ENCODE assay signal across 21 mouse cellular contexts in the genomic region with DNA sequence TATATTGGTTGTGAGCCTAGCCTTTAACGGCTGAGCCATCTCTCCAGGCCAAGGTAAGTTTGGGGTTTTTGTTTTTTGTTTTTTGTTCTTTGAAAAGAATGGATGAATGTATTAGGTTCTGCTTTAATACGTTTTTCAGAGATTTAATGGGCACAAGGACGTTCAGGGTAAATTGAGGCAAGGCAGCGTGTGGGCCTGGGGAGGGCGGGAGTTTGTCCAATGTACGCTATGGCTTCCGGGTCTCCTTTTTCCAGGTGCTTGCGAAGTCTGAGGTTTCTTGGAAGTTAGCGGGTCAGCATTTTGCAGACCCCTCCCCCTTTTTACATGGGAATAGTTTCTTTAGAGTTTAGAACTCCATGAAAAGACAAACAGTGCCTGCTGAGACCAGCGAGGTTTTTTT. TPM values are rescaled to one million over a fixed set of nuclear protein-coding genes. Genes with fewer than 3 reads are reported as not detected.
DNase-seq lines count a peak whose midpoint lies in the region; ATAC-seq lines count a peak whose summit lies in the region.
"Had no signal": no experiment of that assay in that cellular context is flagged by ENCODE, and none has a peak within 500 bp of the region (broad histone marks: within the 10 kb centered on the region; RNA-seq: fewer than 3 reads in every experiment).

No protein-coding gene starts in this region.

- peak overlapping the region; percentile 51; the same call in 1 of the 2 replicates for H3K4me2 ChIP-seq in forebrain, embryonic 12.5 days
- no peak overlapping the region for H3K4me2 ChIP-seq in forebrain, embryonic 13.5 days
- H3K4me2 ChIP-seq in hindbrain, embryonic 13.5 days = peak overlapping the region; percentile 52
- peak overlapping the region; percentile 64 for H3K4me2 ChIP-seq in midbrain, embryonic 14.5 days (ENCODE audit: low read length)
- peak overlapping the region; percentile 55 for H3K4me2 ChIP-seq in neural tube, embryonic 15.5 days
- H3K4me2 ChIP-seq: heart, embryonic 15.5 days; liver, embryonic 12.5 days had no signal

- no peaks in the 10 kb centered on the region for H3K9me3 ChIP-seq in forebrain, embryonic 12.5 days
- no peaks in the 10 kb centered on the region for H3K9me3 ChIP-seq in forebrain, embryonic 13.5 days (replicated peaks)
- no peaks in the 10 kb centered on the region for H3K9me3 ChIP-seq in hindbrain, embryonic 13.5 days
- H3K9me3 ChIP-seq in midbrain, embryonic 14.5 days (ENCODE audit: control insufficient read depth, low read length) = no peaks in the 10 kb centered on the region
- no peaks in the 10 kb centered on the region for H3K9me3 ChIP-seq in neural tube, embryonic 15.5 days (replicated peaks)
- H3K9me3 ChIP-seq: heart, embryonic 15.5 days; liver, embryonic 12.5 days had no signal

- H3K27me3 ChIP-seq in forebrain, embryonic 12.5 days = peaks cover 95% of the 10 kb centered on the region
- peaks cover 99% of the 10 kb centered on the region for H3K27me3 ChIP-seq in forebrain, embryonic 13.5 days
- H3K27me3 ChIP-seq in hindbrain, embryonic 13.5 days = peaks cover 94% of the 10 kb centered on the region
- peaks cover 80% of the 10 kb centered on the region for H3K27me3 ChIP-seq in midbrain, embryonic 14.5 days (ENCODE audit: control insufficient read depth, insufficient read depth, low read length)
- H3K27me3 ChIP-seq in neural tube, embryonic 15.5 days (replicated peaks) = peaks cover 86% of the 10 kb centered on the region

- H3K36me3 ChIP-seq in forebrain, embryonic 12.5 days (replicated peaks) = no peaks in the 10 kb centered on the region
- no peaks in the 10 kb centered on the region for H3K36me3 ChIP-seq in forebrain, embryonic 13.5 days (ENCODE audit: poor library complexity, severe bottlenecking)
- H3K36me3 ChIP-seq in hindbrain, embryonic 13.5 days = no peaks in the 10 kb centered on the region
- no peaks in the 10 kb centered on the region for H3K36me3 ChIP-seq in midbrain, embryonic 14.5 days (ENCODE audit: control insufficient read depth, insufficient read depth, low read length)
- H3K36me3 ChIP-seq in neural tube, embryonic 15.5 days = no peaks in the 10 kb centered on the region
- H3K36me3 ChIP-seq: heart, embryonic 15.5 days; liver, embryonic 12.5 days had no signal

- 1% methylated on average over 10 of the region's 10 CpGs for WGBS in forebrain, embryonic 12.5 days
- WGBS in forebrain, embryonic 13.5 days = 2% methylated on average over 10 of the region's 10 CpGs
- WGBS in hindbrain, embryonic 13.5 days = 2% methylated on average over 10 of the region's 10 CpGs
- 1% methylated on average over 10 of the region's 10 CpGs for WGBS in midbrain, embryonic 14.5 days
- WGBS in neural tube, embryonic 15.5 days = 3% methylated on average over 10 of the region's 10 CpGs

- no peak overlapping the region for H3K4me3 ChIP-seq in forebrain, embryonic 12.5 days (replicated peaks)
- no peak overlapping the region for H3K4me3 ChIP-seq in forebrain, embryonic 13.5 days
- peak overlapping the region; percentile 40 for H3K4me3 ChIP-seq in hindbrain, embryonic 13.5 days
- peak overlapping the region; percentile 39 for H3K4me3 ChIP-seq in midbrain, embryonic 14.5 days (replicated peaks; ENCODE audit: low read depth, low read length)
- 0 out of 2 replicates have a peak overlapping the region, but pooled peaks have one; percentile 6 for H3K4me3 ChIP-seq in neural tube, embryonic 15.5 days (replicated peaks)
- H3K4me3 ChIP-seq: heart, embryonic 15.5 days; liver, embryonic 12.5 days had no signal

- no peak for DNase-seq in midbrain, embryonic 14.5 days
- no peak for DNase-seq in cerebellum, adult 9-10 months
- no peak for DNase-seq in adrenal gland, adult 18-20 months (ENCODE audit: low spot score in 2 of 2)
- DNase-seq: adrenal gland, adult 2 months; B cell, adult 2 months; cerebellum, adult 8-10 months; kidney, adult 9 months had no signal

- H3K27ac ChIP-seq in forebrain, embryonic 12.5 days = no peak overlapping the region
- no peak overlapping the region for H3K27ac ChIP-seq in forebrain, embryonic 13.5 days
- H3K27ac ChIP-seq in hindbrain, embryonic 13.5 days = no peak overlapping the region
- H3K27ac ChIP-seq in midbrain, embryonic 14.5 days (replicated peaks; ENCODE audit: low read depth, low read length) = 0 out of 2 replicates have a peak overlapping the region, but pooled peaks have one; percentile 37
- H3K27ac ChIP-seq in neural tube, embryonic 15.5 days (replicated peaks) = no peak overlapping the region
- H3K27ac ChIP-seq: heart, embryonic 15.5 days; liver, embryonic 12.5 days had no signal

- H3K9ac ChIP-seq in forebrain, embryonic 12.5 days = no peak overlapping the region
- H3K9ac ChIP-seq in forebrain, embryonic 13.5 days = no peak overlapping the region
- no peak overlapping the region for H3K9ac ChIP-seq in hindbrain, embryonic 13.5 days
- H3K9ac ChIP-seq in midbrain, embryonic 14.5 days (replicated peaks; ENCODE audit: low read length) = no peak overlapping the region
- H3K9ac ChIP-seq in neural tube, embryonic 15.5 days (replicated peaks) = no peak overlapping the region
- H3K9ac ChIP-seq: heart, embryonic 15.5 days; liver, embryonic 12.5 days had no signal

- peaks cover 79% of the 10 kb centered on the region for H3K4me1 ChIP-seq in forebrain, embryonic 12.5 days
- H3K4me1 ChIP-seq in forebrain, embryonic 13.5 days = peaks cover 45% of the 10 kb centered on the region
- H3K4me1 ChIP-seq in hindbrain, embryonic 13.5 days (replicated peaks) = peaks cover 57% of the 10 kb centered on the region
- H3K4me1 ChIP-seq in midbrain, embryonic 14.5 days (ENCODE audit: control insufficient read depth, insufficient read depth, low read length) = peaks cover 37% of the 10 kb centered on the region
- H3K4me1 ChIP-seq in neural tube, embryonic 15.5 days = peaks cover 37% of the 10 kb centered on the region
- H3K4me1 ChIP-seq: liver, embryonic 12.5 days had no signal

- ATAC-seq in forebrain, embryonic 12.5 days (ENCODE audit: low FRiP score) = no peak
- ATAC-seq in forebrain, embryonic 13.5 days = no peak
- no peak for ATAC-seq in hindbrain, embryonic 13.5 days (ENCODE audit: low FRiP score)
- no peak for ATAC-seq in midbrain, embryonic 14.5 days (ENCODE audit: low FRiP score, low TSS enrichment)
- no peak for ATAC-seq in neural tube, embryonic 15.5 days (ENCODE audit: low FRiP score)
- ATAC-seq: liver, embryonic 12.5 days had no signal

RNA-seq across cellular contexts. Expression of a gene that starts 0.8 kb away (rescaled TPM):
- polyA plus RNA-seq in forebrain, embryonic 12.5 days (2016; fragmentation: Nextera tagmentation; extraction: Ambion mirVana) = 2.8 and 3.6 TPM in 2 replicates
- 1.6 and 3.2 TPM in 2 replicates for polyA plus RNA-seq in forebrain, embryonic 13.5 days (2015; fragmentation: Nextera tagmentation; extraction: Ambion mirVana)
- polyA plus RNA-seq in hindbrain, embryonic 13.5 days (2015; fragmentation: Nextera tagmentation; extraction: Ambion mirVana) = 8.5 and 10.5 TPM in 2 replicates
- polyA plus RNA-seq in midbrain, embryonic 14.5 days (2014; fragmentation: Nextera tagmentation; extraction: Ambion mirVana) = 9.9 and 10.7 TPM in 2 replicates
- 4.7 and 7.4 TPM in 2 replicates for polyA plus RNA-seq in neural tube, embryonic 15.5 days (2015; fragmentation: Nextera tagmentation; extraction: Ambion mirVana)
- total RNA-seq in adrenal gland, adult 18-20 months (2021) = not detected
- total RNA-seq: adrenal gland, adult 2 months; ES-E14; granulocyte monocyte progenitor cell, adult 5-6 weeks; layer of hippocampus, postnatal 14 days; left cerebral cortex, postnatal 25 days; megakaryocyte, adult 5-6 weeks had no signal
- polyA plus RNA-seq: adrenal gland, adult 2 months; heart, embryonic 15.5 days; liver, embryonic 12.5 days; lung, embryonic 16.5 days; small intestine, adult 2 months; stomach, embryonic 14.5 days had no signal

Comparison
In these comparisons a context has a peak if more than half of its experiments do, and no peak if none do; other contexts are left out.
1. H3K4me3 ChIP-seq: peak in hindbrain, embryonic 13.5 days (single experiment), midbrain, embryonic 14.5 days (single experiment) and neural tube, embryonic 15.5 days (single experiment); none in forebrain, embryonic 12.5 days (single experiment) and forebrain, embryonic 13.5 days (single experiment).